Mouse (Mus musculus) MEL (cell line): Measurements from ENCODE around the gene Iqcf4. TPM values are rescaled to one million over a fixed set of nuclear protein-coding genes. Genes with fewer than 3 reads are reported as not detected.

Experiments
- DNase-seq: peaks from one replicate; pipeline ENCODE4 v3.0.0; 2011; ENCODE audit warnings: low read depth, low spot score
- H3K27ac ChIP-seq: 2 replicates; pipeline ENCODE4 v1.5.1; 2012; ENCODE audit warnings: low read depth, mild to moderate bottlenecking, control low read depth, low read length, moderate library complexity; ENCODE audit not compliant: control insufficient read depth
- H3K27me3 ChIP-seq, 2 experiments: fragments of 150-350 bp in 1 of 2; sonication (generic) in 1 of 2; 2 replicates each; pipeline ENCODE4 v1.6.1; 2012; ENCODE audit warnings: low read length in 2 of 2, mild to moderate bottlenecking in 2 of 2, improper control_type of control experiment in 1 of 2, moderate library complexity in 1 of 2; ENCODE audit not compliant: insufficient read depth in 2 of 2, control insufficient read depth in 1 of 2
- H3K36me3 ChIP-seq, 2 experiments: 2 replicates each; pipeline ENCODE4 v1.6.1; 2012 to 2014; ENCODE audit warnings: low read length in 2 of 2, improper control_type of control experiment in 1 of 2, inconsistent platforms in 1 of 2, mild to moderate bottlenecking in 1 of 2; ENCODE audit not compliant: insufficient read depth in 2 of 2, control insufficient read depth in 1 of 2
- H3K4me1 ChIP-seq, 2 experiments: fragments of 150-350 bp in 1 of 2; sonication (generic) in 1 of 2; 2 replicates each; pipeline ENCODE4 v1.6.1; 2012; ENCODE audit warnings: low read length in 2 of 2, improper control_type of control experiment in 1 of 2, mild to moderate bottlenecking in 1 of 2; ENCODE audit not compliant: insufficient read depth in 2 of 2, control insufficient read depth in 1 of 2
- H3K4me3 ChIP-seq, 2 experiments: fragments of 150-350 bp in 1 of 2; sonication (generic) in 1 of 2; 2 replicates each; pipeline ENCODE4 v1.5.1; 2012; ENCODE audit warnings: low read depth in 2 of 2, low read length in 2 of 2, mild to moderate bottlenecking in 2 of 2, moderate library complexity in 2 of 2, control low read depth in 1 of 2, improper control_type of control experiment in 1 of 2; ENCODE audit not compliant: control insufficient read depth in 1 of 2, insufficient read depth in 1 of 2
- H3K79me2 ChIP-seq: 2 replicates; pipeline ENCODE4 v1.6.1; 2012; ENCODE audit warnings: mild to moderate bottlenecking, low read length, moderate library complexity; ENCODE audit not compliant: control insufficient read depth, poor library complexity, insufficient read depth
- H3K9ac ChIP-seq: 2 replicates; pipeline ENCODE4 v1.6.1; 2012; ENCODE audit warnings: low read depth, mild to moderate bottlenecking, control low read depth, low read length, moderate library complexity; ENCODE audit not compliant: control insufficient read depth, poor library complexity, severe bottlenecking
- H3K9me3 ChIP-seq: fragments of 150-350 bp; sonication (generic); replicated peaks from 2 replicates; pipeline ENCODE4 v1.6.1; 2012; ENCODE audit warnings: mild to moderate bottlenecking, low read length, improper control_type of control experiment, moderate library complexity; ENCODE audit not compliant: insufficient read depth
- GATA1 ChIP-seq: IDR thresholded peaks from 2 replicates; pipeline ENCODE4 v1.6.1; 2011; ENCODE audit warnings: low read depth, low read length, improper control_type of control experiment
- NELFE ChIP-seq: IDR thresholded peaks from 2 replicates; pipeline ENCODE4 v1.6.1; 2011; ENCODE audit warnings: low read depth, low read length, improper control_type of control experiment
- polyA plus RNA-seq, 2 experiments: library from polyadenylated mRNA; stranded (reverse) in 1 of 2; unstranded in 1 of 2; fragments of >175 nt in 1 of 2; fragments of >200 nt in 1 of 2; gene quantifications; 2 replicates each; pipeline versions ENCODE4 v1.2.1 to v1.2.4; 2012; ENCODE audit warnings: low replicate concordance in 2 of 2, low read depth in 1 of 2; ENCODE audit not compliant: insufficient read length in 2 of 2, insufficient read depth in 1 of 2, missing spikeins in 1 of 2
- total RNA-seq: library from RNA; depleted of rRNA; stranded (reverse); fragments of 300-350 nt; gene quantifications from 2 replicates; pipeline ENCODE4 v1.2.3, GENCODE M21; 2012; rRNA removed

Iqcf4 gene
- total and polyA plus RNA-seq, 3 experiments = not detected

DNA sequence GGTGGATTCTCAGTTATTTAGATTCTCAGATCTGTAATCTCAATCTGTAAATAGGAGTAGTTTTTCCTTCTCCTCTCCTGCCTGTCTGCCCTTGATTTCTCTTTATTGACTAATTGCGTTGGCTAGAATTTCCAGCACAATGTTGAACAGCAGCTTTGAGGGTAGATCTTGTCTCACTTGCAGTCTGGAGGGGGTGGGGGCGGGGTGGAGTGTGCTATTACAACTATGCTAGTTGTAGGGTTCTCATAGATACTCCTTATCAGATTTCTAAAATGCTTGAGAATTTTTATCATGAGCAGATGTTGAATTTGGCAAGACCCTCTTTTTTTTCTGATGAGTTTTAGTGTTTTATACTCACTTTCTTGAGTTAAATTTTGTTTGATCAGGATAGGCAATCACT lies 51.4 kb downstream of the Iqcf4 start:
- TF ChIP-seq NELFE (no peak), GATA1 (peak; percentile 38; the same call in 1 of the 2 replicates)
- TF ChIP-seq, all 39 proteins: peak for 1
- H3K4me3 ChIP-seq = peak overlapping the region; percentile 25 to 28; a peak in 2 of 4 replicates
- H3K9me3 ChIP-seq = no peaks in the 10 kb centered on the region
- H3K79me2 ChIP-seq = no peaks in the 10 kb centered on the region
- no peaks in the 10 kb centered on the region for H3K27me3 ChIP-seq
- peak; percentile 19 for DNase-seq
- no peak overlapping the region for H3K9ac ChIP-seq
- H3K36me3 ChIP-seq = peaks cover 0 to 8% of the 10 kb centered on the region in 2 experiments; a peak in 2 of 4 replicates
- H3K4me1 ChIP-seq = peaks cover 0 to 11% of the 10 kb centered on the region in 2 experiments; a peak in 2 of 4 replicates
- H3K27ac ChIP-seq = no peak overlapping the region

Other genes starting within 250 kb of the Iqcf4 start
- 5.4 and 5.5 TPM in 2 replicates for gene Dusp7, start 202.4 kb downstream of the Iqcf4 start, total RNA-seq
- 10 to 100 TPM in 1 of 2 experiments, not detected in 1; 12.2 TPM for gene Dusp7, start 202.4 kb downstream of the Iqcf4 start, polyA plus RNA-seq
- gene Rpl29, start 141.5 kb downstream of the Iqcf4 start, total RNA-seq = 49.4 and 60.8 TPM in 2 replicates
- 100 to 1,000 TPM in 1 of 2 experiments, not detected in 1; 761 TPM for gene Rpl29, start 141.5 kb downstream of the Iqcf4 start, polyA plus RNA-seq
- 38.7 and 40.9 TPM in 2 replicates for gene Acy1, start 132.7 kb downstream of the Iqcf4 start, total RNA-seq
- 10 to 100 TPM in 1 of 2 experiments, not detected in 1; 61.5 TPM for gene Acy1, start 132.7 kb downstream of the Iqcf4 start, polyA plus RNA-seq
- 2.7 and 3.4 TPM in 2 replicates for gene Abhd14b, start 123.5 kb downstream of the Iqcf4 start, total RNA-seq
- gene Abhd14b, start 123.5 kb downstream of the Iqcf4 start, polyA plus RNA-seq = 1 to 10 TPM in 1 of 2 experiments, not detected in 1; 6.5 TPM
- 22.8 and 25.1 TPM in 2 replicates for gene Abhd14a, start 123.3 kb downstream of the Iqcf4 start, total RNA-seq
- gene Abhd14a, start 123.3 kb downstream of the Iqcf4 start, polyA plus RNA-seq = 10 to 100 TPM in 1 of 2 experiments, not detected in 1; 48.7 TPM
- gene Pcbp4, start 117.7 kb downstream of the Iqcf4 start, total RNA-seq = 7.7 and 9.2 TPM in 2 replicates
- gene Pcbp4, start 117.7 kb downstream of the Iqcf4 start, polyA plus RNA-seq = 10 to 100 TPM in 1 of 2 experiments, not detected in 1; 36.6 TPM
- not detected in 2 replicates for gene Gpr62, start 105.1 kb downstream of the Iqcf4 start, total RNA-seq
- under 1 TPM in 1 of 2 experiments, not detected in 1; 0.10 TPM for gene Gpr62, start 105.1 kb downstream of the Iqcf4 start, polyA plus RNA-seq
- 226 and 315 TPM in 2 replicates for gene Rrp9, start 95.0 kb downstream of the Iqcf4 start, total RNA-seq
- 100 to 1,000 TPM in 1 of 2 experiments, not detected in 1; 395 TPM for gene Rrp9, start 95.0 kb downstream of the Iqcf4 start, polyA plus RNA-seq
- gene Parp3, start 94.0 kb downstream of the Iqcf4 start, total RNA-seq = 1.4 and 2.2 TPM in 2 replicates
- gene Parp3, start 94.0 kb downstream of the Iqcf4 start, polyA plus RNA-seq = 1 to 10 TPM in 1 of 2 experiments, not detected in 1; 5.0 TPM
- 0.39 TPM in 1 of 2 replicates, not detected in the other for gene Iqcf1, start 71.0 kb downstream of the Iqcf4 start, total RNA-seq
- gene Iqcf1, start 71.0 kb downstream of the Iqcf4 start, polyA plus RNA-seq = under 1 TPM in 1 of 2 experiments, not detected in 1; 0.52 TPM
- gene Iqcf5, start 56.4 kb downstream of the Iqcf4 start, total RNA-seq = 0.81 and 1.0 TPM in 2 replicates
- 1 to 10 TPM in 1 of 2 experiments, not detected in 1; 1.5 TPM for gene Iqcf5, start 56.4 kb downstream of the Iqcf4 start, polyA plus RNA-seq
- gene Iqcf3, start 9.4 kb downstream of the Iqcf4 start, total RNA-seq = not detected in 2 replicates
- not detected for gene Iqcf3, start 9.4 kb downstream of the Iqcf4 start, polyA plus RNA-seq
- gene Iqcf6, start 55.6 kb upstream of the Iqcf4 start, total RNA-seq = not detected in 2 replicates
- gene Iqcf6, start 55.6 kb upstream of the Iqcf4 start, polyA plus RNA-seq = not detected
- not detected in 2 replicates for gene Grm2, start 85.1 kb upstream of the Iqcf4 start, total RNA-seq
- gene Grm2, start 85.1 kb upstream of the Iqcf4 start, polyA plus RNA-seq = not detected
- 46.3 and 47.1 TPM in 2 replicates for gene Tex264, start 114.9 kb upstream of the Iqcf4 start, total RNA-seq
- 10 to 100 TPM in 1 of 2 experiments, not detected in 1; 87.6 TPM for gene Tex264, start 114.9 kb upstream of the Iqcf4 start, polyA plus RNA-seq
- 11.9 and 13.3 TPM in 2 replicates for gene Rad54l2, start 218.2 kb upstream of the Iqcf4 start, total RNA-seq
- gene Rad54l2, start 218.2 kb upstream of the Iqcf4 start, polyA plus RNA-seq = 10 to 100 TPM; 15.5 to 27.2 TPM